Mouse (Mus musculus) embryonic facial prominence, embryonic 12.5 days (tissue): ENCODE results near the gene Mymx. TPM values are rescaled to one million over a fixed set of nuclear protein-coding genes. Genes with fewer than 3 reads are reported as not detected.

Experiments
- ATAC-seq: fragments of 200-750 bp; cut with Nextera tagmentation; 2 replicates; pipeline ENCODE4 v1.8.0; 2017; ENCODE audit not compliant: insufficient number of reproducible peaks, insufficient read depth, low FRiP score, low TSS enrichment
- H3K27ac ChIP-seq: fragments of 300-500 bp; sonication (generic); 2 replicates; pipeline ENCODE4 v1.5.1; 2016; ENCODE audit warnings: mild to moderate bottlenecking
- H3K27me3 ChIP-seq: fragments of 300-500 bp; sonication (generic); 2 replicates; pipeline ENCODE4 v1.6.1; 2016; ENCODE audit warnings: mild to moderate bottlenecking, moderate library complexity
- H3K36me3 ChIP-seq: fragments of 300-500 bp; sonication (generic); 2 replicates; pipeline ENCODE4 v1.6.1; 2016; ENCODE audit warnings: mild to moderate bottlenecking
- H3K4me1 ChIP-seq: fragments of 300-500 bp; sonication (generic); 2 replicates; pipeline ENCODE4 v1.6.1; 2016
- H3K4me2 ChIP-seq: fragments of 300-500 bp; sonication (generic); replicated peaks from 2 replicates; pipeline ENCODE4 v1.6.1; 2016; ENCODE audit warnings: mild to moderate bottlenecking, moderate library complexity
- H3K4me3 ChIP-seq: fragments of 300-500 bp; sonication (generic); 2 replicates; pipeline ENCODE4 v1.5.1; 2016; ENCODE audit warnings: mild to moderate bottlenecking
- H3K9ac ChIP-seq: fragments of 300-500 bp; sonication (generic); 2 replicates; pipeline ENCODE4 v1.6.1; 2016; ENCODE audit warnings: mild to moderate bottlenecking, moderate library complexity
- H3K9me3 ChIP-seq: fragments of 300-500 bp; sonication (generic); 2 replicates; pipeline ENCODE4 v1.6.1; 2016; ENCODE audit warnings: mild to moderate bottlenecking, moderate library complexity
- WGBS: fragments of 180-500 bp; shearing (Covaris S2); methylation state at CpG from one replicate; pipeline ENCODE4 v1.1.7; 2016; 5-methylcytosine and 5-hydroxymethylcytosine counted together
- polyA plus RNA-seq: library from polyadenylated mRNA; unstranded; fragments of >200 nt; fragmentation: Nextera tagmentation; extraction: Ambion mirVana; gene quantifications from 2 replicates; pipeline ENCODE4 v1.2.1, GENCODE M21; 2016

The Mymx gene
- polyA plus RNA-seq, 1 experiment from 2014 or later: 10.7 TPM

DNA sequence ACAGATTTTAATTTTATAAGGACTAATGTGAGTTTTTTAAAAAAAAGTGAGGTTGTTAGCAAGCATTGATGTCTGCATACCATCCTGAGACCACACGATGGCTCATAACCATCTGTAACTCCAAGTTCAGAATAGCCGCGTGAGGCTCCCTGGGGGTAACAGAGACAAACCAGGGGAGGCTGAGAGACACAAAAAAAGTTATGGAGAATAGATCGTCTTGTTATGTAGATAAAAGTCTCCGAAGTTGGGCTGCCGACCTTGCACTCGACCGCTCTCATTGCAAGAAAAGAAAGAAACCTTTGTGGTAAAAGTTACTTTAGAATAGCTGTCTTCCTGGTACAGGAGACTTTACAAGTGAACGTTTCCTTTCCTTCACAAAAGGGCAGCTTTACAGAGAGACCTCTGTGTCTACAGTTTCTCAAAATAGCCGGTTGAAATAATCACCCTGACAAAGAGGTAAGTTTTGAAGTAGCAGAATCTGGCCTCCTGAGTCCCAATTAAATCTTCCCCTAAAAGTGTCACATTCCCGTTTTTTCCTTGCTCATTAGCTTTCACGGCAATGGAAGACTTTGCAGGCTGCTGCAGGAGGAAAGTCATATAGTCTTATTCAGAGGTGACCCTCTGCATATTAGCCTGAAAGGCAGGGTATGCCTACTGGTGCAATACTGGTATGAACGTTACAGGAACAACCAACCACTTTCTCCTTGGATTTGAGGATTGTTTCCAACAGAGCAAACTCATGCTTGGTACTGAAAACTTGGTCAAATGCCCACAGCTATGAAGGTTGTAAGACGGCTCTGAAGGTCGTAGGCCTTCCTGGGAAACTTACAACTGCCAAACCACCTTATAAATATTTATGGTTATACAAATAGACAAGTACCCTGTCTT, 5.3 kb upstream of the Mymx start:
- no peak overlapping the region for H3K9ac ChIP-seq
- H3K27ac ChIP-seq: no peak overlapping the region
- H3K9me3 ChIP-seq: no peaks in the 10 kb centered on the region
- no peak overlapping the region for H3K4me2 ChIP-seq
- peaks cover 5% of the 10 kb centered on the region for H3K27me3 ChIP-seq
- peaks cover 6% of the 10 kb centered on the region; the same call in 1 of the 2 replicates for H3K4me1 ChIP-seq
- no peak overlapping the region for H3K4me3 ChIP-seq
- no peak for ATAC-seq
- 69% methylated on average over 15 of the region's 15 CpGs for WGBS
- H3K36me3 ChIP-seq: no peaks in the 10 kb centered on the region

DNA sequence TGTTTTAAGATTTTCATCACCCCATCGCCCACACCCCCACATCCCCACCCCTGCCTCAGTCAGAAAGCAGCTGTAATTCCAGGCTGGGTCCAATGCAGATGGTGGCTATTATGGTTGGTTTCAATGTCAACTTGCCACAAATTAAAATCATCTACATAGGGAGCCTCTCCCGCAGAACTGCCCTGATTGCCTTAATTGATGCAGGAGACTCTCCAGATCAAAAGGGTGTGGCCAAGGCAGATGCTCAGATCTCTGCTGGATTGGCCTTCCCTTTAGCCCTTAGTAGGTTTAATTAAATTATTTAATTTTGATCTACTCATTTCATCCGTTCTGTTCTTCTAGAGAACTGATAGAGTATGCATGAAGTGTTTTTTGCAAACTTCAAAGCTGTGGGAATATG, 1.1 kb upstream of the Mymx start:
- Histone ChIP-seq H3K9me3 (no peaks in the 10 kb centered on the region), H3K4me1 (peaks cover 28% of the 10 kb centered on the region), H3K9ac (no peak overlapping the region), H3K4me2 (no peak overlapping the region), H3K4me3 (no peak overlapping the region), H3K27ac (no peak overlapping the region), H3K36me3 (no peaks in the 10 kb centered on the region), H3K27me3 (peaks cover 28% of the 10 kb centered on the region)
- WGBS: 52% methylated on average over 3 of the region's 3 CpGs
- no peak for ATAC-seq

DNA sequence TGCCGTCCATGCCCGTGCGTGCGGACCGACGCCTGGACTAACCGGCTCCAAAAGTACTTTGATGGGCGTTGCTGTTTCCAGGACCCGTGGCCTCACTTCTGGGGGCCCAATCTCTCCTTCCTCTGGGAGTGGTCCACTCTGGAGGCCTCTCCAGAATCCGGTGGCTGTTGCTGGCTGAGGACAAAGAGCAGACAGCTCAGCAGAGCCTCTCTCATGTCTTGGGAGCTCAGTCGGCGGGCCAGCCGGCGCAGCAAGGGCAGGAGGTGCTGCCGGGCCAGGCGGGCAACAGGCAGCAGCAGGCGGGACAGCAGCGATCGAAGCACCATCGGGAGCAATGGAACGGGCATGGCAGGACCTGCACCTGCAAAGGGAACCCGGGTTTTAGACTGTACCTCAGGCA, 577 bp downstream of the Mymx start:
- no peaks in the 10 kb centered on the region for H3K9me3 ChIP-seq
- no peak overlapping the region for H3K4me2 ChIP-seq
- ATAC-seq: no peak
- no peak overlapping the region for H3K27ac ChIP-seq
- 12% methylated on average over 22 of the region's 22 CpGs for WGBS
- H3K4me1 ChIP-seq: peaks cover 33% of the 10 kb centered on the region
- H3K9ac ChIP-seq: no peak overlapping the region
- H3K27me3 ChIP-seq: peaks cover 31% of the 10 kb centered on the region
- H3K36me3 ChIP-seq: no peaks in the 10 kb centered on the region
- no peak overlapping the region for H3K4me3 ChIP-seq

DNA sequence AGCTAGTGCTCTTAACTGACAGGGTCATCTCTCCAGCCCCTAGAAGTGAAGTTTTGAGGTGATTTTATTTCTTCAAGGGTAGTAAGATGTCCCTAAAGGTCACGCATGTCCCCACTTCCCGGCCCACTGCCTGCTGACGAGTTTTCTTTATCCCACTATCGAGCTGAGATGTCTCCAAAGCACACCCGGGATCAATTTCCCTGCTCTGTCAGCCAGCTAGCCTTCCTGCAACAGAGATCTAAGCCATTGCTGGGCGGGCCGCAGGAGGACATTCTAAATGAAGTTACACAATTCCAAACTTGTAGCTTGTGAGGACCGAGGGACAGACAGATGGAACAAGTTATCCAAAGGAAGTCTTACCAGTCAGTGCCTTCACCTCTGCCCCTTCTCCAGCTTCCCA, 1.6 kb downstream of the Mymx start:
- 22% methylated on average over 8 of the region's 8 CpGs for WGBS
- Histone ChIP-seq H3K4me1 (peaks cover 42% of the 10 kb centered on the region), H3K4me3 (no peak overlapping the region), H3K27ac (0 out of 2 replicates have a peak overlapping the region, but pooled peaks have one; percentile 19), H3K4me2 (no peak overlapping the region), H3K9me3 (no peaks in the 10 kb centered on the region), H3K27me3 (peaks cover 39% of the 10 kb centered on the region), H3K36me3 (no peaks in the 10 kb centered on the region), H3K9ac (no peak overlapping the region)
- no peak for ATAC-seq

DNA sequence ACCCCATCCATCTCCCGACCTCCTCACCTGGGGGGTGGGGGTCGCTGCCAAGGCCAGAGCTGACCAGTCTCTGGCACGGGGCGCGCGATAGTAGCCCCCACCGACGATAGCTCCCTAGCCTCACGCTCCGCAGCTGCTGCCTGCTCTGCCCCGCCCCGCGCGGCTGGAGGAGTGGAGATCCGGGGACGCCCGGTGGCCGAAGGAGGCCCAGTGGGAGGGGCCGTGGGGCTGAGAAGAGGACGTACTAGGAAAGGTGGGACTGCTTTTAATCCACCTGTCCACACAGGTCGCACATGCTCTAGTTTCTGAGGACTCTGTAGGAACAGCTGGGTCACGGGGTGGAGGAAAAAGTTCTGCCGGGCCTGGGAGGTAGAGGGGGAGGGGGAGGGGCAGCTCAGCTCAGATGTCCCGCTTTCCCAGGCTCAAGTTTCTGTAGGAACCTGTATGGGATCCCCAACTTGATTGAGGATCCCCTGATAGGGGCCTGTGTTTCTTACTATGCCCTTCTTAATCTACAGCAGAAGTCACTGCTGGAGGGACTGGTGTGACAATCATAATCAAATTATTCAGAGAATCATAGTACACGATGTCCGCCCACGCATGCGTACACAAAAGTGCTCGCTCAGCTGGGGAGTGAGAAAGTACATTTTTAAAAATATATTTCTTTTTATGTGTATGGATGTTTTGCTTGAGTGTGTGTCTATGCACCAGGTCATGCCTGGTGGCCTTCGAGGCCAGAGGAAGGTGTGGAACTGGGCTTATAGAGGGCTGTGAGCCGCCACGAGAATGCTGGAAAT, 2.3 kb downstream of the Mymx start, which contains the start of gene Slc29a1:
Gene Slc29a1 (minus strand): TSS at position 161 of the 797 bp plus-strand sequence.
- 9% methylated on average over 32 of the region's 32 CpGs for WGBS
- Histone ChIP-seq H3K4me3 (peak within 1 kb of the TSS; percentile 34), H3K4me2 (peak within 1 kb of the TSS; percentile 65), H3K9me3 (no peaks in the 10 kb centered on the region), H3K9ac (peak within 1 kb of the TSS; percentile 38), H3K4me1 (peaks cover 48% of the 10 kb centered on the region), H3K36me3 (no peaks in the 10 kb centered on the region), H3K27me3 (peaks cover 45% of the 10 kb centered on the region), H3K27ac (0 out of 2 replicates have a peak within 1 kb of the TSS, but pooled peaks have one; percentile 19)
- ATAC-seq: no peak

DNA sequence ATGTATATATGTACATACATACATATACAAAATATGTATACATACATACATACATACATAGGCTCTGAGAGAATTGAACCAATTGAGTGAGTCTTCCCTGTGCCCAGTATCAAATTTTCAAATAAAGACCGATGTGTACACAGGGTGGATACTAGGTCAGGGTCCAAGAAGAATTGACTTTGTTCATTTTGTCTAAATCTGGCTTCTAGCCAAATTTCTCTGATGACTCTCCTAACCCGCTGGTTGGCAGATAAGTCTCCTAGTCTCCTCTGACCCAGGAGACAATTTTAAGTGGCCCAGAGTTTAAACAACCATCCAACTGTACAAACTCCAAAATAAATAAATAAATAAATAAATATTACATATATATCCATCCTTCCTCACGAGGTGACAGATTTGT, 3.0 kb downstream of the Mymx start:
- H3K27me3 ChIP-seq: peaks cover 51% of the 10 kb centered on the region
- H3K27ac ChIP-seq: no peak overlapping the region
- no peaks in the 10 kb centered on the region for H3K36me3 ChIP-seq
- no peak for ATAC-seq
- 58% methylated on average over 3 of the region's 3 CpGs for WGBS
- peaks cover 55% of the 10 kb centered on the region for H3K4me1 ChIP-seq
- H3K9ac ChIP-seq: no peak overlapping the region; the same call in 1 of the 2 replicates
- H3K4me2 ChIP-seq: peak overlapping the region; percentile 65
- no peak overlapping the region for H3K4me3 ChIP-seq
- no peaks in the 10 kb centered on the region for H3K9me3 ChIP-seq

DNA sequence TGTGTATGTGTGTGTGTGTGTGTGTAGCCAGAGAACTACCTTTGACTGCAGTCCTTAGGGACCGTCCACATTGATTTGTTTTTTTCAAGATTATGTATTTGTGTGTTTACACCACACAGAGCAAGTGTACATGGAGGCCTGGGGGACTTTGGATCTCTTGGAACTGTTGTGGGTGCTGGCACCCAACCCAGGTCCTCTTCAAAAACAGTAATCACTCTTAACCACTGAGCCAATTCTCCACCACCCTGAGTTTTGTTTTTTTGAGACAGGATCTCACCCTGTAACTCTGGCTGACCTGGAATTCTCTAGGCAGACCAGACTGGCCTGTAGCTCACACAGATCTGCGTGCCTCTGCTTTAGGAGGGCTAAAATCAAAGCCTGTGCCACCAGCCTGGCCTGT, 3.5 kb downstream of the Mymx start:
- no peak for ATAC-seq
- Histone ChIP-seq H3K27ac (no peak overlapping the region), H3K27me3 (peaks cover 55% of the 10 kb centered on the region), H3K9ac (no peak overlapping the region), H3K4me1 (peaks cover 60% of the 10 kb centered on the region), H3K4me3 (no peak overlapping the region), H3K36me3 (no peaks in the 10 kb centered on the region), H3K9me3 (no peaks in the 10 kb centered on the region), H3K4me2 (no peak overlapping the region)
- 75% methylated on average over 2 of the region's 2 CpGs for WGBS

DNA sequence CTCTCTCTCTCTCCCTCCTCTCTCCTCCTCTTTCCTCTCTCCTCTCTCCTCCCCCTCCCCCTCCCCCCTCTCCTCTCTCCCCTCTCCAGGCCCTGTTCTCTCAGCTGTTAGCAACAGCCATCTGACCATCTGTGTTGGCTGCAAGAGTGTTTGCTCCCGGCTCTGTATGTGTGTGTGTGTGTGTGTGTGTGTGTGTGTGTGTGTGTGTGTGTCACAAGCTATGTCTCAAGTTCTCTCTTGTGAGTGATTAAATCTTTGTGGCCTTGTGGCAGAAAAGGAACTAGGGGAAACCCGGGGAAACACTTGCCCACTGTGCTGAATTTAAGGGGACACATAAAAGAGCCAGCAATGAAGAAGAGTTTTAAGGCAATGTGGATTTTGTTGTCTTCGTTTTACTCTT, 4.1 kb downstream of the Mymx start:
- no peak overlapping the region for H3K4me3 ChIP-seq
- WGBS: 26% methylated on average over 3 of the region's 3 CpGs
- H3K9ac ChIP-seq: no peak overlapping the region
- H3K4me1 ChIP-seq: peaks cover 66% of the 10 kb centered on the region
- H3K4me2 ChIP-seq: no peak overlapping the region
- no peak for ATAC-seq
- no peaks in the 10 kb centered on the region for H3K9me3 ChIP-seq
- H3K27ac ChIP-seq: no peak overlapping the region
- H3K36me3 ChIP-seq: no peaks in the 10 kb centered on the region
- H3K27me3 ChIP-seq: peaks cover 55% of the 10 kb centered on the region

DNA sequence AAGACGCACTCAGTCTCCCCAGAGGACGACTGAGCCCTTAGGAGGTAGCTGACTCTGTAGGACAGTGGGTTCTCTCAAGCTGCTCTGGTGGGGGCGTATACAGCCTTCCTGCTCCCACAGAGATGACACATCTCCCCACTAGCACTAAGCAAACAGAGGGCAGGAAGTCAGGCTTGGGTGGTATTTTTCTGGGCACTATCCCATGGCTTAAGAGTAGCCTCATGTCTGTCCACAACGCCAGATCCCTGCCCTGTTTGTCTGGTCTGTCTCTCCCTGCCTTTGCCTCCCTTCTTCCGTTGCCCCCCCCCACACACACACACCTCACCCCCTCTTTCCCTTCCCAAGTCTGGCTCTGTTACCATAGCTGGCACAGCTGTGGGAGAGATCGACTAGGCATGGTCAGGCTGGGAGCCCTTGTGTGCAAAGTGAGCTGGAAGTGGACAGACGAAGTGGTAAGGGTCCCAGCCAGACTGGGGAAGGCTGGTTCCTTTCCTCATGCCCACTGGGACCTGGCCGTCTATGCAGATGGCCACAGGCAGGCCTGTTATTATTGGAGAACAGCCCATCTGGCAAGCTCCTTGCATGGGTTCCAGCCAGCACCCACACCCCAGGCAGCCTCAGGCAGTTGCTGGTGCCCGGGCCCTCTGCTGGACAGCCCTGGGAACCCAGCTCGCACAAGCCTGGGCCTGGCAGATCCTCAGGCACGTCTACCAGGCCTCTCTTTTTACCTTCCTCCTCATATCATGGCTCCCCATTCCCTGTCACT, 5.1 kb downstream of the Mymx start:
- 26% methylated on average over 11 of the region's 11 CpGs for WGBS
- ATAC-seq: 0 out of 2 replicates have a peak, but pooled peaks have one; percentile 19
- peaks cover 70% of the 10 kb centered on the region for H3K4me1 ChIP-seq

DNA sequence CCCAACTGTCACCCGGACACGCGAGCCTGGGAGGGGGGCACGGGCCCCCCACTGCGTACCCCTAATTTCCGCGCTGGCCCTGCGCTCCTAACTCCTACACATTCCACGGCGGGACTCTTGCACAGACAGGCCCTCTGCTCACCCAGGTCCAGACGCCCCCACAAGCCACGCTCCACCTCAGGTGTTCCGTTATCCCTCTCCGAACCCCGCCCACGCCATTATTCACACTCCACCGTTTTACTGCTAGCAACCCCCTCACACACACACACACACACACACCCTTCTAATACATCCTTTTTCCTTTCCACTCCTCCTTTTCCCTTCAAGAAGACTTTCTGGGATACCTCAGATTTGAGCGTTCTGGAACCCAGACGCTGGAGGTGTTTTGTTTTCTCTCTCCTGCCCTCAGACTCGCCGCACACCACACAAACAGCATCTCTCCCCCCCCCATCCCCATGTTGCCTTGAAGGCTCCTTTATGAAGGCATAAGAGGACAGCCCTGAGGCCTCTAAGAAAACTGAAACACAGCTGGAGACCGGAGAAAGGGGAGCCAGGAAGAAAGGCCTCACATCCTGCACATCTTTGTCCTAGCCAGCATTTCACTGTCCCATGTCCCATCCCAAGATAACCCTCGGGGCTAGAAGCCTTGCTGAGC, 6.0 kb downstream of the Mymx start:
- ATAC-seq: peak; percentile 3; the same call in 1 of the 2 replicates
- peak overlapping the region; percentile 52 for H3K4me3 ChIP-seq
- H3K4me2 ChIP-seq: peak overlapping the region; percentile 98

More for the DNA sequence above, 5.1 kb downstream of the Mymx start:
- Histone ChIP-seq H3K9me3 (no peaks in the 10 kb centered on the region), H3K27me3 (peaks cover 48% of the 10 kb centered on the region), H3K9ac (no peak overlapping the region), H3K4me3 (no peak overlapping the region), H3K4me2 (no peak overlapping the region), H3K27ac (peak overlapping the region; percentile 51), H3K36me3 (no peaks in the 10 kb centered on the region)

More for the DNA sequence above, 6.0 kb downstream of the Mymx start:
- Histone ChIP-seq H3K36me3 (no peaks in the 10 kb centered on the region), H3K9ac (peak overlapping the region; percentile 68), H3K9me3 (no peaks in the 10 kb centered on the region), H3K27me3 (peaks cover 39% of the 10 kb centered on the region), H3K27ac (0 out of 2 replicates have a peak overlapping the region, but pooled peaks have one; percentile 26), H3K4me1 (peaks cover 67% of the 10 kb centered on the region)
- 5% methylated on average over 23 of the region's 23 CpGs for WGBS
